Mouse (Mus musculus): ENCODE results near the gene Wdr90.

The Wdr90 gene

DNA sequence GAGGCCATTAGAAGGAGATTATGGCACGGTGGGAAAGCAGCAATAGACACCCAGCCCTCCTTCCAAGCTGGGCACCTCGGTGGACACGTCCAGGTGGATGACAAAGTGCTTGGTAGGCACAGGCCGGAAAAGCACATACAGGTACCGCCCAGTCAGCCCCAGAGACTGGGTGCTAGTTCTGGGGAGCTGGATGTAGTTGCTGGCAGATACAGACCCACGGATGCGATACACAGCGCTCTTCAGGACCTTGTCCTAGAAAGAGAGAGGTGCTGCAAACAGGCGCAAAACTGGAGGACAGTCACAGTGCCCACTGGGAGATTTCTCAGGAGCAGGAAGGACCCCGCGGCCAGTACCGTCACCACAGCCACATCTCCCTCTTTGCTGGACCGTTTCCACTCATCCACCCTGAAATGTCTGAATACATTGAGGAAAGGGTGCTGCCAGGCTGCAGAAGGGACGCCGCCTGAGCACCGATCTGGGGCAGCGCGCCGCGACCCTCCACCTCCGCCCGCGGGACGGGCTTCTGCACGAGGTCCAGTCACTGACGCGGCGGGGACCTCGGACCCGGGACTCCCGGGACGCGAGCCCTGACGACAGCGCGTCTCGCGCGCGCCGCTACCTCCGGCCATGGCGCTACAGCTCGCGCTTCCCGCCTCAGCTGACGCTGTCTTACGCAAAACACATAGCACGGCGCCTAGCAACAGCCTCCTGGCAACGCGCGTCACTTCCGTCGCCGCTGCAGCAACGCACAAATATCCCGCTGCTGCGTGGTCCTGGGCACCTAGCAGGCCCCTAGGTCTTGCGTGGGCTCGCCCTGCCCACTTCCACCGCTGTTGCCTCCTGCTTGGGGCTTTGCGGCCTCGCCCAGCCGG is at the start of gene Wdr90:
Gene Wdr90, minus strand, starts transcription at position 670 of the 872 bp plus-strand sequence.
- DNase-seq (ENCODE audit: low read depth, low spot score): peak; percentile 71

DNA sequence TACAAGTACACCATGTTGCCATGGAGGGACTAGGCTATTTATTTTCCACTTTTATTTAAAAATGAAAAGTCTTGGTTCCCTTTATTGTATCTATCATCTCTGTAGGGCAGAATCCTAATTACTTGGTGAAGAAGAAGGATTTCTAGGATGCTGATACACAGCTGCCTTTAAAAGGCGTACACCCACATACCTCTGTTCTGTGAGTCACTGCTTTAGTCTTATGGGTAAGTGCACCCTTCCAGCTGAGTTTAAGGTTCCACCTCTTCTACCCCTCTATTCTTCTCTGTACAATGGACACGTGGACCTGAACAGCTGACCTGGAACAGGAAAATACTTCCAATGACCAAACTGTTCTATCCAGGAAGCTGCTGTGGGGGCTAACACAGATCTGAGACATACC is 46.3 kb upstream of the Wdr90 start:
- no peak for DNase-seq (ENCODE audit: low read depth, low spot score)

DNA sequence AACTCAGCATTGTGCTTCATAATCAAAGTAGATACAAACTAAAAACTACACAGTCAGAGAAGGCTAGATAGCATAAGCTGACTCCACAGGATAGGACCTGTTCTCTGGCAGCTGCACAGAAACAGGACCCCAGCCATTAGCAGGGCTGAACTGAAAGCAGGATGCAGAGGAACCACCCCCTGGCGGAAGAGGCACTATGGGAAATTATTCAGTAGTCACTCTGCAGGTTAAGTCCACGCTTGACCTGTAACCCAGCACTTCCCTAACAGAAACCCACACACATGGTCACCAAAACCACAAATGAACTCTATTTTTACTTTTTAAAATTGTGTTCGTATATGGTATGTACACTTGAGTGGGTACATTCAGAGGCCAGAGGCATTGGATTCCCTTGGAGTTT is 41.8 kb upstream of the Wdr90 start:
- DNase-seq (ENCODE audit: low read depth, low spot score): no peak

DNA sequence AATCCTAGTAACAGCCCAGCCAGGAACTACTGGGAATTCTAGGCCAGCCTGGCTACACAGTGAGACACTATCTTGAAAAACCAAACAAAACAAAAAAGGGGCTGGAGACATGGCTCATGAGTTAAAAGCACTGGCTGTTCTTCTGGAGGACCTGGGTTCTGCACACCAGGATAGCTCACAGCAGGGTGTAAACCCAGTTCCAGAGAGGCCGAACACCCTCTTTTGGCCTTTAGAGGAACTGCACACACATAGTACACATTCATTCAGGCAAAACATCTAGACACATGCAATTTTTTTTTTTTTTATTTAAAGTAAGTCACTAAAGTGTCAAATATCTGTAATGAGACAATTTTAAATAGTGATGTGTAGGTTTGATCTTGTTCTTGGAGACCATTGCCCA is 38.9 kb upstream of the Wdr90 start:
- no peak for DNase-seq (ENCODE audit: low read depth, low spot score)

DNA sequence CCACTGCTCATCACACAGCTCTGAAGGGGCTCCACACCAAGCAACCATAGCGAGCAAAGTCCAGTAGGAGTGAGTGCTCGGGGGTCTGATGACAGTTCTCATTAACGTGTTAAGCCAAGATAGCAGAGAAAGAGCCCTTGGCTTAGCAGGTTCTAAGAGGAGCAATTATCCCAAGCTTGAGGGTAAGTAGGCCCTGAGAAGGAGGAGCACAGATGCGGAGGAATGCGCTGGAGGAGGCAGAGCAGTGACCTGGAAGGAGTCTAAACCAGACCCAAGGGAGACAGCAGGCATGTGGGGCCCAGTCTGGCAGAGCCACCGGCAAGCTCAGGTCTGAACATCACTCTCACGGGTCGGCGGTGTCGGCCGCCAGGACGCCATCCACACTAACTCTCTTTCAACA is 34.6 kb upstream of the Wdr90 start:
- no peak for DNase-seq (ENCODE audit: low read depth, low spot score)

DNA sequence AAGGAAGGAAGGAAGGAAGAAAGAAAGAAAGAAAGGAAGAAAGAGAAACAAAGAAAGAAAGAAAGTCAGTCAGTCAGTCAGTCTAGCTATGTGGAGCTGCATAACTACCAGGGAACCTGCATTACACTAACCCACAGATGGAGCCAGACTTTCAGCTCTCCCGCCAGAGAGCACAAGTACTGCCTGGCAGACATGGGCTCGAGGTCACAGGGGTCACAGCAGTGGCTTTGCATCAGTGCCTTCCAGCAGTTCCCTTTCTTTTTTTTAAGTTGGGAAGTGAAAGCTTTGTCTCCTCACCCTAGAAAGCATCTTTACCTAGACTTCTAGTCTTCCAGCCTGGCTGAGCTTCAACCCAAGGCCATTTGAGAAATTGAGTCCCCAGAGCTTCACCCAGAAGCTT is 34.1 kb upstream of the Wdr90 start:
- no peak for DNase-seq (ENCODE audit: low read depth, low spot score)

DNA sequence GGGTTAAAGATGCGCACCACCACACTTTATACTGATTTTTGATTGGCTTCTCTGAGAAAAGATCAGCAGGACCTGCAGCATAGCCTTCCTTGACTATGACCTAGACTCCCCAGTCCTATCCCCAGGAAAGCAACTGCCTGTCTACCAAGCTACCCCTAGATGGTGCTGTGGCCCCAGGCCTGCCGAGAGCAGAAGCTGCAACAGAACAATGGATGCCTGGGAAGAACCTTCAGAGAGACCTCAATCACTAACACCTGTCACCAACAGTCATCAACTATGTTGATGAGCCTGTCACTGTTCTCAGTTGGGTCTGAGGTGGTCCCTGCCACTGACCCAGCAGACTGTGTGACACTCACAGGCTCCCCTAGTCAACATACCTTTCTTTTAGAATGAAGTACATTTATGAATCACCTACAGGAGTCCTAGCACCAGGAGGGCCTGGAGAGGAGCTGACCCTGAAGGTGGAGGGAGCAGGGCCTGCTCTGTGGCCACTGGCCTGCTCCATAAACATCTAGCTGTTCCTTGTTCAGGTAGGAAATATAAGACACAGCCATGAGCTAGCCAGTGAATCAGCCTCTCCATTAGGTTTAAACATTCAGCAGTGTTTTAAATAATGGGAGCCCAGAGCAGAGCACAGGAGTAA is 32.8 kb upstream of the Wdr90 start:
- DNase-seq (ENCODE audit: low read depth, low spot score): peak; percentile 44

DNA sequence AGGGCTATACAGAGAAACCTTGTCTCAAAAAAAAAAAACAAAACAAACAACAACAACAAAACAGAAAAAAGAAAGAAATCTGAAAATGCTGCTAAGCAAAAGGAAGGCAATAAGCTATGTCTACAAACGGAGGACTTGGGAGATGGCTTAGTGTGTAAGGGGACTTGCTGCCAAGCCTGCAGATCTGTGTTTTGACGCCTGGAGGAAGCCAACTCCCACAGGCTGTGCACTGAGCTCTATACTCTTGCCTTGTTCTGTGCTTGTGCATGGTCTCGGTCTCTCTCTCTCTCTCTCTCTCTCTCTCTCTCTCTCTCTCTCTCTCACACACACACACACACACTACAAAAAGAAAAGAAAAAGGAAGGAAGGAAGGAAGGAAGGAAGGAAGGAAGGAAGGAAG is 27.5 kb upstream of the Wdr90 start:
- DNase-seq (ENCODE audit: low read depth, low spot score): no peak

DNA sequence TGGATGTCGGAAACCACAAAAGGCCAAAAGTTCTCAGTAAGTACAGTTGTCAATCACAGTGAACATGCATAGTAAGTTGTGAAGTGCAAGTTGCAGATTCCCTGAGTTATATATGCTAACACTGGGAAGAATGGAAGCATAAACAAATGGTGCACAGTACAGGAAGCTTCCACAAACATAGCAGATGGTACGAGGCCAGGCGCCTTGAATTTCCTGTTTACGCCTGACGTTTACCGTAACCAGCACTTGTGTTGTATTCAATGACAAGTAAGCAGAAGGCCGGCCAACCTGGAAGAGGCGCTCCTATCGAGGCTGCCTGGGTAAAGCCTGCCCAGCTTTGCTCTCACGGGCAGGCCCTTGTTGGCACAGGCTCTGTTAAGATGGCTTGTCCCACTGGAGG is 26.2 kb upstream of the Wdr90 start:
- DNase-seq (ENCODE audit: low read depth, low spot score): no peak

DNA sequence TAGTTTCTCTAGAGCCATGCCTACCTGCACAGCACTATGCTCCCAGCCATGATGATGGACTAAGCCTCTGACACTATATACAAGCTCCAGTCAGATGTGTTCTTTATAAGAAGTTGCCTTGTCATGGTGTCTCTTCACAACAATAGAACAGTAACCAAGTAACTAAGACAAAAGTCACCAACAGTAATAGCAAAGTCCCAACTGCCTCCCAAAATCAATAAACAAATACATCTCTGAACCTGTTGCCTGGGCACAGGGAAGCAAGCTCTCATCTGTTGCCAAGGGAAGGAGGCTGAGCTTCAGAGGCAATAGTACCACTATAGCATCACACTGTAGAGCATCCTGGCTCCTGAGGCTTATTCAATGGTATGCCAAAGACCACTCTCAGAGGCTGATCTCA is 25.5 kb upstream of the Wdr90 start:
- no peak for DNase-seq (ENCODE audit: low read depth, low spot score)

DNA sequence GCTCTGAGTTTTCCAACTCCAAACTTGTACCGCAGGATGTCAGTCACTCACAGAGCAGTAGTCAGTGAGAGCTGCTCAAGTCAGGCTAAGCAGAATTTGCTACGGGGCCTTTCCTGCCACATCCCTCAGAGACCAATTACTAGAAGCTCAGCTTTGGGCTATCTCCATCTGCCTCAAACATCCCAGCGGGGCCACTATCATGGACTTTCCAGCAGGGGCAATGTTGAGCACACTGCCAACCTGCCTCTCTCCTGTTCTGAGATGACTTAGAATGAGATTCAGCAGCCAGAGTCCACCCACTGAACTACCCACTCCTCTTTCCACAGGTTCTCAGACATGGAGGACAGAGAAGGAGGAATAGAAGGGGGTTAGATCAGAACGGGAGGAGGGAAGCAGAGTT is 24.3 kb upstream of the Wdr90 start:
- DNase-seq (ENCODE audit: low read depth, low spot score): no peak

DNA sequence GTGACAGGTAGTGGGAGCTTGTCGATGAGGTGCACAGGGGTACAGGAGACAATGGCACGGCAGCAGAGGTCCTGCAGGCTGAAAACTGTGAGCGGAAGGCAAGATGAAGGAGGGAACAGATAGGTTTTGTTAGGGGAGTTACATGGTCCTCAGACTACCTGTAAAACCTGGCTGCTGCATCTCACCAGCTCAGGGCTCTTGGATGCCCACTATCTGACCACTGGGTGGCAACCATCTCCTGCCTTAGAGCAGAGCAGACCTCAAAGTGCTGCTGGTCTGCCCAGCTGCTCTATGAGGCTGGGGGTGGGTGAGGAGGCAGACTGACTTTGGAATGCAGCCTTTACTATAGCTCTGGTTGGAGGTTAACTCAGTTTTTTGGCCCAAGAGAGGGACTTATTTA is 22.5 kb upstream of the Wdr90 start:
- DNase-seq (ENCODE audit: low read depth, low spot score): no peak

DNA sequence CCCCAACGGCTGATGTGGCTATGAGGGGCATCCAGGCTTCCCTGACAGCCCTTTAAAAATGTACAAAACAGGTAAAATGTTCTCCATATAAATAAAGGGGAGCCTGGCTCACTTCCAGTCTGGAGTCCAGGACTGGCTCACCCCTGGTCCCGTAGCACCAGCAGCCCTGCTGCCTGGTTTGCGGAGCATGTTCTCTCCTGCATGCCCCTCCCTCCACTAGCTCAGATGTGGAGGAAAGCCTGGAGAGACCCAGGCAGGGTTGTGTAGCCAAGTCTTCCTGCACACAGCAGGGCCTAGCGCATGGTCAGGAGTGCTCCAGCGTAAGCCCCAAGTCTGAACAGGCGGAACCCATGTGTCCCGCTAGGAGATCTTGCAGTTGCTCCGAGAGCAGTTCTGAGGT is 22.0 kb upstream of the Wdr90 start:
- DNase-seq (ENCODE audit: low read depth, low spot score): no peak

DNA sequence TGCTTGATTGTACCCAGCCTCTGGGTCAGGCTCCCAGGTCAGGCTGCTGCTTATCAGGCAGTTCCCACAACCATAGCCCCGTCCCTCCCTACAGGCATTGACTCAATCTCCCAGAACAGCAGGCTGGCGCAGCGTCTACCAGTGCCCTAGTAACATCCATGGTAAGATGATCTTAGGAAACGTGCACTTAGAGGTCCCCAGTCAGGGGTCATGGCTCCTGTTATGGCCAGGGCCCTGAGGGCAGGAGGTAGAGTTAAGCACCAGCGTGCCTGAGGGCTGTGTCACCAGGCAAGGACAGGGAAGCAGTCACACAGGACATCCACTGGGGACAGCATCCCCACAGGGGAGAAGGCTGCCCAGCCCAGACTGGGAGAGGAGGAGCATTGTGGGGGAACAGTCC is 21.0 kb upstream of the Wdr90 start:
- no peak for DNase-seq (ENCODE audit: low read depth, low spot score)

DNA sequence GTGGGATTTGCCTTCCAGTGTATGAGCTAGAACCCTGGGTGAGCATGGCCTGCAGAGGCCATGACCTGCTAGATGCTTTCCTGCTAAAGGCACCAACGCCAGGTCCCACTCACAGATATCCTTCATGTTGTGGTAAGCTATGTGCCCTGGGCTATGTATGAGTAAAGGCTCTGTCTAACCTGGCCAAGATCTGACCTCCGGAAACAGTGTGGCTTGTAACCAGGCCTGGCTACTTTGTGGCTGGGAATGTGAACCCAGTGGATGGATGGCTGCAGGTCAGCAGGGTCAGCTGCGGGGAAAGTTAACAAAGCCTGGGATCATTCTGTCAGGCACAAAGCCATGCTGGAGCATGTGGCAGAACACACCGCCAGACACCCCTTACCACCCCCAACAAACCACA is 20.4 kb upstream of the Wdr90 start:
- no peak for DNase-seq (ENCODE audit: low read depth, low spot score)

DNA sequence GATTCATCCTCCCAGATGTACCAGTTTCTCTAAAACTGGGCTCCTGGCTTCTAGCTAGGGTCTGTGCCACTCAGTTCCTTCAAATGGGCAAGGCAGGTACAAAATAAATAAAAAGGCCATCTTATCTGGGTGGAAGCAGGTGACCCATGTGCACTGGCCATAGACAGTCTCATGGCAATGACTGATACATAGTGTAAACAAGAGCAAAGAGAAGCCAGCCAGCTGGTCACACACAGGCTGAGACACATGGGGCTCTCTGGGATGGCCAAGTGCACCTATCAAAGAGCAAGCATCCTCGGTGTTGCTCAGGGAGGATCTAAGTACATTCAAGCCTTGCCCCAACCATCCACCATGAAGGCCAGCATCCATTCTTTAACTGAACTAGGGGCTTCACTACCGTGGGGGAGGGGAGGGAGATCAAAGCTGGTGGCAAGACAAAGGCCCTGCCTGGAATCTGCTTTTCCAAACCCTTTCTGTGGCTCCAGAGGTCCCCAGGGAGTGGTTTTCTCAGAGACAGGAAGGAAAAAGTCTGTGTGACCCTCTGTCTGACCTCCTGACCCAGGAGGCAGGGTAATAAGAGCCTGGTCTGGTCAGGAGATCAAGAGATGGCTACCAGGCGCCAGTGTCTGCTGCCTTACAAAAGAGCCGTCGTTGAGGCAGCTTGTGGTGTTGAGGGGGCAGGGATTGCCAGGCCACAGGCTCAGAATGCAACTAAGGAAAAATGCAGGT is 19.8 kb upstream of the Wdr90 start:
- no peak for DNase-seq (ENCODE audit: low read depth, low spot score)

DNA sequence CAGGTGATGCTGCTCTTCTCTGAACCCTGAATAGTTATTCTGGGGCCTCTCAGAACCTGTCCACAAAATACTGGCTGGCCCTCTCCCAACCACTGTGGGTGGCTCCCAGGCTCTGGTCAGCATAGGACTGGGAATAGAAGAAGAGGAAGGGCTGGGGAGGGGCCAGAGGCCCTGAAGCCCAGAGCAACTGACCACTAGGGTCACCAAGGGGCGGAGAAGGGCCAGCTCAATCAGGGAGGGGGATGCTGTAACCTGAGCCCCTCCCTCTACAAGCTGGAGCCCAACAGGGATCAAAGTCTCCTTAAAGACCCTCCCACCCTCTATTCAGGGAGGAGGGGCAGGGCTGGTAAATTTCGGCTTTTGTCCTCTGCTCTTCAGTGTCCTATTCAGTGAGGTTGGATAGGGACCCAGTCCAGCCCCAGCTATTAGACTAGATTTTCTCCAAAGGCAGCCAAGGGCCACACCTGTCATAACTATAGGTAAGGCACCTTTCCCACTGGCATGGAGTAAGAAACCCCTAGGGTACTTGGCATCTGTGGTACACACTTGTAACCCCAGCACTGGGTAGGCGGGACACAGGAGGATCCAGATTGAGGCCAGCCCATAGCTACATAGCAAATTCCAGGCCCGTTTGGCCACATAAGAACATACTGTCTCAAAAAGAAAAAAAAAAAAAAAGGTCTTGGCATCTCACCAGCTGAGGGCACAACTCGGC is 19.1 kb upstream of the Wdr90 start, which contains the start of gene Wfikkn1:
Gene Wfikkn1, minus strand, starts transcription at position 663 of the 715 bp plus-strand sequence.
- no peak for DNase-seq (ENCODE audit: low read depth, low spot score)

DNA sequence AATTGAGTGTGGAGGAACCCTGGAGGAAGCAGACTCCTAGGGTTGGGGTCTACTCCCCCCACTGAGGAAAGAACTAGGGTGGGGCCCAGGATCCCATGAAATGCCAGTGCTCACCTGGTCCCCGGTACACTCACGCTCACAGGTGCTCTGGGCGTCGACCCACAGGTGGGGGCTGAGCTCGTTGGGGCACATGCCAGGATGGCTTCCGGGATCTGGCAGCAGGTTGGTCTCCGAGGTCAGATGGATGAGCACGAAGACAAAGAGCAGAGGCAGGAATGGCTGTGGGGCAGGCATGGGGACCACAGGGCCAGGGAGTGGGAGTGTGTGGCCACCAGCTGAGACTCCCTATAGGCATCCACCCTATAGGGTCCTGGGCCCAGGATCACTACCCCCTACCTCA is 18.4 kb upstream of the Wdr90 start:
- no peak for DNase-seq (ENCODE audit: low read depth, low spot score)

DNA sequence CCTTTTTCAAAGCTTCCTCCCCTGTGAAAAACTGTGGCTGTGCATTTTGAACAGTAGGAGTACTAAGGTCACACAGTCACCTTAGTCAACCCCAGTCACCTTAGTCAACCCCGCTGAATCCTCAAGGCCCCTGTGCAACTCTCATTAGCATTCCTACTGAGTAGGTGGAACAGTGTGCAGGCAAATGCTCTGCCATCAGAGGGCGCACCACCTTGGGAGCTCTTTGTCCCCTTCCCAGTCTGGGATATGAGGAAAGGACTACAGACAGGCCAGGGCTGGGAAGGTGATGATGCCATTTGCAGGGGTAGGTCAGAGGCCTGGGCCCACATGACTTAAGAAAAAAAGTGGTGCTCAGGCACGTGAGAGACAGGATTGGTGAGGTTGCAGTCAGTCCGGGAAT is 18.0 kb upstream of the Wdr90 start:
- no peak for DNase-seq (ENCODE audit: low read depth, low spot score)

DNA sequence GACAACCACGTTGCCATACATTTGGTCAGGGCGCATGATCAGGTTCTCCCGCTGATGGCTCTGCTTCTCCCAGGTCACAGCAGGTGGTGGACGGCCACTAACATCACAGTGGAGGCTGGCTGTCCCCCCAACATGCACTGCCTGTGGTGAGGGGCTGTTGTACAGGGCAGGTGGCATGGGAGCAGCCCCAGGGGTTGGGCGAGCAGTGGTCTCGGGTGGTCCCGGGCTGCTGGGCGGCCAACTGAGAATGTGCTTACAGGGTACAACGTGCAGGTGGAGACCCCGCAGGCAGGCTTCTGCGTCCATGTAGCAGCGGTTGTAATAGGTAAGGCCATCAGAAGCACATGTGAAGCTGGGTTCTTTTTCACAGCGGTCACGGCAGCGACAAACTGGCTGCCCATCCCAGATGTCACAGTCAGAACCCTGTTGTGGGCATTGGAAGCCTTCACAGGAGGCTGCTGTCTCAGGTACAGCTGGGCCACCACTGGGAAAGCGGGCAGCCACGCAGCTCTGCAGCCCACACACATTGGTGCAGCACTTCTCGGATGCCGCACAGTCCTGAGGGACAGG is 17.4 kb upstream of the Wdr90 start:
- no peak for DNase-seq (ENCODE audit: low read depth, low spot score)

DNA sequence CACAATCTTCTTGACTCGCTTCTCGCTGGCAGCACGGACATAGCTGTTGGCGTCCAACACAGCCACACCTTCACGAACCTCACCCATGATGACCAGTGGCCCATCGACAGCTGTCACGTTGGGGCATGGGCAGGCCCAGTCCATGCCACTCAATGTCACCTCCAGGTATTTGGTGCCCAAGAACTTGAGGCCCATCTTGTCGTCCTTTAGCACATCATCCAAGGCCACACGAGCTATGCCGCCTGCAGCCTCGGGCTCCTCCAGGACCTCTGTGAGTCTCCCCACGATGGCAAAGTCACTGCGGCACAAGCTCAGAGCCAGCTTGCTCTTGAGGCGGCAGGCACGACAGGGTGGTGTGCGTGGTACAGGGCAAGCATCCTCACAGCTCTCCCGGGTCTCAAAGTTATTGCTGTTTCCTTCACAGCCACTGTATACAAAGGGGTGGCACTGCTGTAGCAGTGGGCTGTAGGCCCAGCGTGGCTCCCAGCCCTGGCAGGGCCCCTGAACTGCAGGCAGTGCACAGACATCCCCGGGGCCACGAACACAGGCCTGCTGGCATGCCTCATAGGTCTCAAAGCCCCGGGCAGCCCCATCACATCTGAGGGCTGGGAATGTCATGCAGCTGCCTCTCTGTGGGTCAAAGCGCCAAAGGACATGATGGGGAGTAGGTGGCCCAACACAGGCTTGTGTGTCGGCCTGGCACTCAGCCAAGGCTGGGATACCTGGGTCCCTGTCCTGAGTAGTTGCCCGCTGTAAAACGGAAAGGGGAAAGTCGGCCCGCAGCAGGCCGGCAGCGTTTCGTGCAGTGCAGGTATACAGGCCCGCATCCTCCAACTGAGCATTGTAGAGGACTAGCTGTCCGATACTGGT is 16.7 kb upstream of the Wdr90 start:
- no peak for DNase-seq (ENCODE audit: low read depth, low spot score)
